Comparison of ENCODE assay signal across 7 mouse cellular contexts in genomic region chr8:109593117-109593788, GRCm38 (mm10). TPM values are rescaled to one million over a fixed set of nuclear protein-coding genes. Genes with fewer than 3 reads are reported as not detected.
DNase-seq lines count a peak whose midpoint lies in the region; ATAC-seq and TF ChIP-seq lines count a peak whose summit lies in the region.

No protein-coding gene starts in this region.

- TF ChIP-seq POLR2A in small intestine, adult 2 months (IDR thresholded peaks at IDR 0.05; ENCODE audit: low read depth, low read length) = no peak

- WGBS in limb, embryonic 11.5 days = 83% methylated on average over 6 of the region's 6 CpGs
- WGBS in limb, embryonic 10.5 days = 89% methylated on average over 6 of the region's 6 CpGs
- 59% methylated on average over 6 of the region's 6 CpGs for WGBS in small intestine, adult 2 months
- 84% methylated on average over 6 of the region's 6 CpGs for WGBS in heart, embryonic 11.5 days (ENCODE audit: insufficient replicate concordance)

- no peak for ATAC-seq in limb, embryonic 11.5 days (ENCODE audit: insufficient number of reproducible peaks, low FRiP score, low TSS enrichment, low read depth)
- no peak for ATAC-seq in Patski
- ATAC-seq in inflammation-experienced regulatory T-cells, adult 6 months = peak; percentile 50
- ATAC-seq in heart, embryonic 11.5 days (replicated peaks; ENCODE audit: insufficient number of reproducible peaks, low FRiP score, low TSS enrichment) = no peak

- no peaks in the 10 kb centered on the region for H3K27me3 ChIP-seq in limb, embryonic 11.5 days (ENCODE audit: control insufficient read depth, insufficient read depth, low read length)
- no peaks in the 10 kb centered on the region for H3K27me3 ChIP-seq in limb, embryonic 10.5 days (ENCODE audit: low read depth, poor library complexity, severe bottlenecking)
- no peaks in the 10 kb centered on the region for H3K27me3 ChIP-seq in Patski
- no peaks in the 10 kb centered on the region for H3K27me3 ChIP-seq in small intestine, adult 2 months (ENCODE audit: control insufficient read depth, insufficient read depth, low read length)
- no peaks in the 10 kb centered on the region for H3K27me3 ChIP-seq in heart, embryonic 11.5 days (ENCODE audit: control insufficient read depth, insufficient read depth, low read length)

- H3K4me2 ChIP-seq in limb, embryonic 11.5 days (ENCODE audit: low read depth, severe bottlenecking) = no peak overlapping the region
- H3K4me2 ChIP-seq in heart, embryonic 11.5 days = no peak overlapping the region

- POLR2A ChIA-PET in Patski (lab: Charles Lee) = no interaction called here

- CTCF ChIA-PET in Patski (lab: Charles Lee) = interaction anchor here (0.8 to 2.5 kb wide), 5 partner anchors 8 to 57 kb away, joined by 3 to 10 read pairs (median 4); no protein-coding TSS in a partner anchor

- no peak overlapping the region for H3K27ac ChIP-seq in limb, embryonic 11.5 days (replicated peaks; ENCODE audit: low read depth, low read length)
- H3K27ac ChIP-seq in limb, embryonic 10.5 days = no peak overlapping the region
- H3K27ac ChIP-seq in small intestine, adult 2 months (ENCODE audit: insufficient read depth, low read depth, low read length) = no peak overlapping the region
- H3K27ac ChIP-seq in heart, embryonic 11.5 days (ENCODE audit: low read depth, low read length) = no peak overlapping the region

- no peaks in the 10 kb centered on the region for H3K4me1 ChIP-seq in limb, embryonic 11.5 days (ENCODE audit: control insufficient read depth, insufficient read depth, low read length)
- no peaks in the 10 kb centered on the region for H3K4me1 ChIP-seq in limb, embryonic 10.5 days
- H3K4me1 ChIP-seq in small intestine, adult 2 months (ENCODE audit: control insufficient read depth, insufficient read depth, insufficient read length, low read length) = no peaks in the 10 kb centered on the region
- no peaks in the 10 kb centered on the region for H3K4me1 ChIP-seq in heart, embryonic 11.5 days (ENCODE audit: control insufficient read depth, insufficient read depth, low read length)

- DNase-seq in limb, embryonic 11.5 days (ENCODE audit: low spot score) = peak; percentile 35
- DNase-seq in limb, embryonic 10.5 days (ENCODE audit: low spot score) = no peak
- DNase-seq in Patski (ENCODE audit: low read depth, low spot score) = no peak
- no peak for DNase-seq in urinary bladder, postnatal 4 days (ENCODE audit: low spot score in 2 of 2)

- peaks cover 4% of the 10 kb centered on the region for H3K36me3 ChIP-seq in limb, embryonic 11.5 days (ENCODE audit: control insufficient read depth, insufficient read depth, low read length)
- H3K36me3 ChIP-seq in limb, embryonic 10.5 days = peaks cover 63% of the 10 kb centered on the region
- H3K36me3 ChIP-seq in small intestine, adult 2 months (ENCODE audit: control insufficient read depth, insufficient read depth, low read length) = peaks cover 8% of the 10 kb centered on the region; the same call in 1 of the 2 replicates
- peaks cover 8% of the 10 kb centered on the region for H3K36me3 ChIP-seq in heart, embryonic 11.5 days (ENCODE audit: control insufficient read depth, insufficient read depth, low read length)

- no peak overlapping the region for H3K9ac ChIP-seq in limb, embryonic 11.5 days (ENCODE audit: low read length)
- H3K9ac ChIP-seq in heart, embryonic 11.5 days (ENCODE audit: low read depth, low read length) = no peak overlapping the region

- H3K9me3 ChIP-seq in limb, embryonic 11.5 days (ENCODE audit: control insufficient read depth, low read length) = no peaks in the 10 kb centered on the region
- no peaks in the 10 kb centered on the region for H3K9me3 ChIP-seq in limb, embryonic 10.5 days (replicated peaks)
- no peaks in the 10 kb centered on the region for H3K9me3 ChIP-seq in heart, embryonic 11.5 days (replicated peaks; ENCODE audit: control insufficient read depth, low read length)

- in situ Hi-C loops in Patski (cut with MboI; ENCODE audit: low pct_unique_long_range_greater_than_20kb) = no loop called here

- no peak overlapping the region for H3K4me3 ChIP-seq in limb, embryonic 11.5 days (ENCODE audit: low read depth, low read length)
- no peak overlapping the region for H3K4me3 ChIP-seq in limb, embryonic 10.5 days
- no peak overlapping the region for H3K4me3 ChIP-seq in small intestine, adult 2 months (ENCODE audit: low read depth, low read length)
- H3K4me3 ChIP-seq in heart, embryonic 11.5 days (ENCODE audit: low read depth, low read length) = no peak overlapping the region

- TF ChIP-seq CTCF in Patski (IDR thresholded peaks at IDR 0.05) = peak; percentile 79
- peak; percentile 18; the same call in 1 of the 2 replicates for TF ChIP-seq CTCF in small intestine, adult 2 months (IDR thresholded peaks at IDR 0.05; ENCODE audit: extremely low read depth, insufficient read length, insufficient replicate concordance, low read depth, low read length)

RNA-seq across cellular contexts. Expression of gene Hp, which starts 14.3 kb away (rescaled TPM):
- 0.74 and 1.1 TPM in 2 replicates for polyA plus RNA-seq in limb, embryonic 11.5 days (2014; fragmentation: Nextera tagmentation; extraction: Ambion mirVana)
- polyA plus RNA-seq in limb, embryonic 10.5 days (2016; fragmentation: Nextera tagmentation; extraction: Ambion mirVana) = 0.61 and 0.98 TPM in 2 replicates
- polyA plus RNA-seq in Patski (2021) = 0.45 TPM
- 1 to 10 TPM in 1 of 3 experiments, under 1 TPM in 1, not detected in 1; 0.40 to 1.3 TPM for polyA plus RNA-seq in inflammation-experienced regulatory T-cells, adult 6 months (2017; shearing (Covaris generic))
- 0.94 and 5.7 TPM in 2 replicates for polyA plus RNA-seq in small intestine, adult 2 months (2012; rRNA removed)
- polyA plus RNA-seq in heart, embryonic 11.5 days (2014; fragmentation: Nextera tagmentation; extraction: Ambion mirVana) = 0.54 and 0.74 TPM in 2 replicates

RNA-seq across cellular contexts. Expression of gene Dhodh, which starts 15.2 kb away (rescaled TPM):
- 48.2 and 49.4 TPM in 2 replicates for polyA plus RNA-seq in limb, embryonic 11.5 days (2014; fragmentation: Nextera tagmentation; extraction: Ambion mirVana)
- 60.1 and 62.2 TPM in 2 replicates for polyA plus RNA-seq in limb, embryonic 10.5 days (2016; fragmentation: Nextera tagmentation; extraction: Ambion mirVana)
- polyA plus RNA-seq in Patski (2021) = 14.3 TPM
- 10 to 100 TPM; 21.3 to 40.7 (median 40.2) TPM for polyA plus RNA-seq in inflammation-experienced regulatory T-cells, adult 6 months (2017; shearing (Covaris generic))
- polyA plus RNA-seq in small intestine, adult 2 months (2012; rRNA removed) = 5.9 and 11.9 TPM in 2 replicates
- 32.2 and 36.0 TPM in 2 replicates for polyA plus RNA-seq in heart, embryonic 11.5 days (2014; fragmentation: Nextera tagmentation; extraction: Ambion mirVana)

RNA-seq across cellular contexts. Expression of gene Pkd1l3, which starts 21.1 kb away (rescaled TPM):
- 0.27 and 0.37 TPM in 2 replicates for polyA plus RNA-seq in limb, embryonic 11.5 days (2014; fragmentation: Nextera tagmentation; extraction: Ambion mirVana)
- polyA plus RNA-seq in limb, embryonic 10.5 days (2016; fragmentation: Nextera tagmentation; extraction: Ambion mirVana) = 0.21 and 0.43 TPM in 2 replicates
- 0.45 TPM for polyA plus RNA-seq in Patski (2021)
- 1 to 10 TPM in 2 of 3 experiments, under 1 TPM in 1; 0.75 to 2.5 (median 1.6) TPM for polyA plus RNA-seq in inflammation-experienced regulatory T-cells, adult 6 months (2017; shearing (Covaris generic))
- polyA plus RNA-seq in small intestine, adult 2 months (2012; rRNA removed) = 0.03 and 0.10 TPM in 2 replicates
- 0.34 and 0.41 TPM in 2 replicates for polyA plus RNA-seq in heart, embryonic 11.5 days (2014; fragmentation: Nextera tagmentation; extraction: Ambion mirVana)

RNA-seq across cellular contexts. Expression of gene Txnl4b, which starts 27.6 kb away (rescaled TPM):
- 28.3 and 28.5 TPM in 2 replicates for polyA plus RNA-seq in limb, embryonic 11.5 days (2014; fragmentation: Nextera tagmentation; extraction: Ambion mirVana)
- 25.2 and 26.2 TPM in 2 replicates for polyA plus RNA-seq in limb, embryonic 10.5 days (2016; fragmentation: Nextera tagmentation; extraction: Ambion mirVana)
- polyA plus RNA-seq in Patski (2021) = 14.8 TPM
- polyA plus RNA-seq in inflammation-experienced regulatory T-cells, adult 6 months (2017; shearing (Covaris generic)) = 10 to 100 TPM; 15.1 to 24.2 (median 15.5) TPM
- 2.4 and 3.5 TPM in 2 replicates for polyA plus RNA-seq in small intestine, adult 2 months (2012; rRNA removed)
- polyA plus RNA-seq in heart, embryonic 11.5 days (2014; fragmentation: Nextera tagmentation; extraction: Ambion mirVana) = 18.9 and 19.2 TPM in 2 replicates

RNA-seq across cellular contexts. Expression of gene Dhx38, which starts 27.6 kb away (rescaled TPM):
- polyA plus RNA-seq in limb, embryonic 11.5 days (2014; fragmentation: Nextera tagmentation; extraction: Ambion mirVana) = 28.7 and 29.3 TPM in 2 replicates
- polyA plus RNA-seq in limb, embryonic 10.5 days (2016; fragmentation: Nextera tagmentation; extraction: Ambion mirVana) = 46.4 and 46.6 TPM in 2 replicates
- 39.9 TPM for polyA plus RNA-seq in Patski (2021)
- polyA plus RNA-seq in inflammation-experienced regulatory T-cells, adult 6 months (2017; shearing (Covaris generic)) = 10 to 100 TPM; 12.1 to 13.6 (median 13.0) TPM
- polyA plus RNA-seq in small intestine, adult 2 months (2012; rRNA removed) = 10.2 and 22.1 TPM in 2 replicates
- 12.1 and 15.2 TPM in 2 replicates for polyA plus RNA-seq in heart, embryonic 11.5 days (2014; fragmentation: Nextera tagmentation; extraction: Ambion mirVana)
